Mouse (Mus musculus): ENCODE results near the gene Rbp1. TPM values are rescaled to one million over a fixed set of nuclear protein-coding genes. Genes with fewer than 3 reads are reported as not detected.

The Rbp1 gene
- polyA plus RNA-seq, 1 experiment from 2014 or later = 102 TPM

GRCm38 (mm10) chr9:98397211-98397610 is 25.6 kb upstream of the Rbp1 start:
- no peak overlapping the region for H3K9ac ChIP-seq (ENCODE audit: low read length)

GRCm38 (mm10) chr9:98397866-98398265 is 24.9 kb upstream of the Rbp1 start:
- no peak for ATAC-seq (ENCODE audit: low read depth)
- WGBS = 70% methylated on average over 3 of the region's 3 CpGs
- no peak overlapping the region for H3K27ac ChIP-seq (ENCODE audit: low read length)
- H3K4me3 ChIP-seq (ENCODE audit: low read length) = no peak overlapping the region
- H3K36me3 ChIP-seq (ENCODE audit: control insufficient read depth, insufficient read depth, low read length) = no peaks in the 10 kb centered on the region
- H3K4me1 ChIP-seq (replicated peaks; ENCODE audit: control insufficient read depth, insufficient read depth, low read length) = no peaks in the 10 kb centered on the region
- H3K9me3 ChIP-seq (ENCODE audit: control insufficient read depth, low read length) = no peaks in the 10 kb centered on the region
- H3K27me3 ChIP-seq (ENCODE audit: control insufficient read depth, insufficient read depth, low read depth, low read length) = no peaks in the 10 kb centered on the region
- no peak overlapping the region for H3K4me2 ChIP-seq (ENCODE audit: low read depth, low read length)
- no peak overlapping the region for H3K9ac ChIP-seq (ENCODE audit: low read length)

More at GRCm38 (mm10) chr9:98397211-98397610, 25.6 kb upstream of the Rbp1 start:
- H3K4me1 ChIP-seq (replicated peaks; ENCODE audit: control insufficient read depth, insufficient read depth, low read length) = no peaks in the 10 kb centered on the region
- no peak overlapping the region for H3K4me3 ChIP-seq (ENCODE audit: low read length)
- no peaks in the 10 kb centered on the region for H3K9me3 ChIP-seq (ENCODE audit: control insufficient read depth, low read length)
- no peak for ATAC-seq (ENCODE audit: low read depth)
- H3K36me3 ChIP-seq (ENCODE audit: control insufficient read depth, insufficient read depth, low read length) = no peaks in the 10 kb centered on the region
- no peak overlapping the region for H3K27ac ChIP-seq (ENCODE audit: low read length)
- no peak overlapping the region for H3K4me2 ChIP-seq (ENCODE audit: low read depth, low read length)
- H3K27me3 ChIP-seq (ENCODE audit: control insufficient read depth, insufficient read depth, low read depth, low read length) = no peaks in the 10 kb centered on the region
- WGBS = 68% methylated on average over 6 of the region's 6 CpGs

GRCm38 (mm10) chr9:98400185-98400894 is 22.4 kb upstream of the Rbp1 start:
- ATAC-seq (ENCODE audit: low read depth) = no peak
- H3K27me3 ChIP-seq (ENCODE audit: control insufficient read depth, insufficient read depth, low read depth, low read length) = no peaks in the 10 kb centered on the region
- H3K36me3 ChIP-seq (ENCODE audit: control insufficient read depth, insufficient read depth, low read length) = no peaks in the 10 kb centered on the region

GRCm38 (mm10) chr9:98401611-98402010 is 21.1 kb upstream of the Rbp1 start:
- H3K4me1 ChIP-seq (replicated peaks; ENCODE audit: control insufficient read depth, insufficient read depth, low read length) = no peaks in the 10 kb centered on the region
- no peaks in the 10 kb centered on the region for H3K9me3 ChIP-seq (ENCODE audit: control insufficient read depth, low read length)
- no peaks in the 10 kb centered on the region for H3K27me3 ChIP-seq (ENCODE audit: control insufficient read depth, insufficient read depth, low read depth, low read length)
- H3K4me3 ChIP-seq (ENCODE audit: low read length) = no peak overlapping the region
- no peak overlapping the region for H3K9ac ChIP-seq (ENCODE audit: low read length)
- no peak overlapping the region for H3K4me2 ChIP-seq (ENCODE audit: low read depth, low read length)
- WGBS = 68% methylated on average over 5 of the region's 5 CpGs
- no peak for ATAC-seq (ENCODE audit: low read depth)
- H3K27ac ChIP-seq (ENCODE audit: low read length) = no peak overlapping the region
- H3K36me3 ChIP-seq (ENCODE audit: control insufficient read depth, insufficient read depth, low read length) = no peaks in the 10 kb centered on the region

More at GRCm38 (mm10) chr9:98400185-98400894, 22.4 kb upstream of the Rbp1 start:
- WGBS = 77% methylated on average over 13 of the region's 13 CpGs
- H3K4me2 ChIP-seq (ENCODE audit: low read depth, low read length) = no peak overlapping the region
- H3K9me3 ChIP-seq (ENCODE audit: control insufficient read depth, low read length) = no peaks in the 10 kb centered on the region
- H3K4me1 ChIP-seq (replicated peaks; ENCODE audit: control insufficient read depth, insufficient read depth, low read length) = no peaks in the 10 kb centered on the region
- H3K9ac ChIP-seq (ENCODE audit: low read length) = no peak overlapping the region
- no peak overlapping the region for H3K27ac ChIP-seq (ENCODE audit: low read length)
- no peak overlapping the region for H3K4me3 ChIP-seq (ENCODE audit: low read length)

GRCm38 (mm10) chr9:98407771-98408170 is 15.0 kb upstream of the Rbp1 start:
- Histone ChIP-seq H3K9me3 (ENCODE audit: control insufficient read depth, low read length) (no peaks in the 10 kb centered on the region), H3K4me2 (ENCODE audit: low read depth, low read length) (no peak overlapping the region), H3K36me3 (ENCODE audit: control insufficient read depth, insufficient read depth, low read length) (no peaks in the 10 kb centered on the region), H3K9ac (ENCODE audit: low read length) (no peak overlapping the region), H3K27ac (ENCODE audit: low read length) (no peak overlapping the region), H3K27me3 (ENCODE audit: control insufficient read depth, insufficient read depth, low read depth, low read length) (no peaks in the 10 kb centered on the region), H3K4me3 (ENCODE audit: low read length) (no peak overlapping the region), H3K4me1 (replicated peaks; ENCODE audit: control insufficient read depth, insufficient read depth, low read length) (no peaks in the 10 kb centered on the region)
- ATAC-seq (ENCODE audit: low read depth) = no peak
- 62% methylated on average over 12 of the region's 12 CpGs for WGBS

GRCm38 (mm10) chr9:98409137-98409536 is 13.6 kb upstream of the Rbp1 start:
- ATAC-seq (ENCODE audit: low read depth) = peak; percentile 41; the same call in 1 of the 2 replicates
- no peak overlapping the region for H3K9ac ChIP-seq (ENCODE audit: low read length)
- no peaks in the 10 kb centered on the region for H3K4me1 ChIP-seq (replicated peaks; ENCODE audit: control insufficient read depth, insufficient read depth, low read length)
- no peaks in the 10 kb centered on the region for H3K9me3 ChIP-seq (ENCODE audit: control insufficient read depth, low read length)
- no peaks in the 10 kb centered on the region for H3K27me3 ChIP-seq (ENCODE audit: control insufficient read depth, insufficient read depth, low read depth, low read length)
- H3K4me3 ChIP-seq (ENCODE audit: low read length) = no peak overlapping the region
- no peaks in the 10 kb centered on the region for H3K36me3 ChIP-seq (ENCODE audit: control insufficient read depth, insufficient read depth, low read length)
- H3K4me2 ChIP-seq (ENCODE audit: low read depth, low read length) = no peak overlapping the region
- no peak overlapping the region for H3K27ac ChIP-seq (ENCODE audit: low read length)
- WGBS = 29% methylated on average over 3 of the region's 3 CpGs

GRCm38 (mm10) chr9:98415427-98415826 is 7.3 kb upstream of the Rbp1 start:
- Histone ChIP-seq H3K9ac (ENCODE audit: low read length) (no peak overlapping the region), H3K4me3 (ENCODE audit: low read length) (no peak overlapping the region), H3K4me2 (ENCODE audit: low read depth, low read length) (no peak overlapping the region), H3K9me3 (ENCODE audit: control insufficient read depth, low read length) (no peaks in the 10 kb centered on the region), H3K27me3 (ENCODE audit: control insufficient read depth, insufficient read depth, low read depth, low read length) (no peaks in the 10 kb centered on the region), H3K27ac (ENCODE audit: low read length) (no peak overlapping the region), H3K36me3 (ENCODE audit: control insufficient read depth, insufficient read depth, low read length) (no peaks in the 10 kb centered on the region), H3K4me1 (replicated peaks; ENCODE audit: control insufficient read depth, insufficient read depth, low read length) (no peaks in the 10 kb centered on the region)
- 69% methylated on average over 4 of the region's 4 CpGs for WGBS
- ATAC-seq (ENCODE audit: low read depth) = no peak

GRCm38 (mm10) chr9:98417919-98418318 is 4.8 kb upstream of the Rbp1 start:
- Histone ChIP-seq H3K9ac (ENCODE audit: low read length) (no peak overlapping the region), H3K4me1 (replicated peaks; ENCODE audit: control insufficient read depth, insufficient read depth, low read length) (no peaks in the 10 kb centered on the region), H3K27me3 (ENCODE audit: control insufficient read depth, insufficient read depth, low read depth, low read length) (no peaks in the 10 kb centered on the region), H3K4me2 (ENCODE audit: low read depth, low read length) (no peak overlapping the region), H3K9me3 (ENCODE audit: control insufficient read depth, low read length) (no peaks in the 10 kb centered on the region), H3K4me3 (ENCODE audit: low read length) (no peak overlapping the region), H3K36me3 (ENCODE audit: control insufficient read depth, insufficient read depth, low read length) (no peaks in the 10 kb centered on the region), H3K27ac (ENCODE audit: low read length) (no peak overlapping the region)
- peak; percentile 77 for ATAC-seq (ENCODE audit: low read depth)
- 41% methylated on average over 7 of the region's 7 CpGs for WGBS

- 84% methylated on average over 3 of the region's 3 CpGs for WGBS
- H3K4me3 ChIP-seq (ENCODE audit: low read length) = no peak overlapping the region
- no peak overlapping the region for H3K27ac ChIP-seq (ENCODE audit: low read length)
- no peaks in the 10 kb centered on the region for H3K9me3 ChIP-seq (ENCODE audit: control insufficient read depth, low read length)
- no peaks in the 10 kb centered on the region for H3K27me3 ChIP-seq (ENCODE audit: control insufficient read depth, insufficient read depth, low read depth, low read length)
- ATAC-seq (ENCODE audit: low read depth) = 0 out of 2 replicates have a peak, but pooled peaks have one; percentile 15
- H3K36me3 ChIP-seq (ENCODE audit: control insufficient read depth, insufficient read depth, low read length) = no peaks in the 10 kb centered on the region
- H3K4me2 ChIP-seq (ENCODE audit: low read depth, low read length) = no peak overlapping the region
- no peaks in the 10 kb centered on the region for H3K4me1 ChIP-seq (replicated peaks; ENCODE audit: control insufficient read depth, insufficient read depth, low read length)
- no peak overlapping the region for H3K9ac ChIP-seq (ENCODE audit: low read length)
Observed at GRCm38 (mm10) chr9:98418346-98418745, 4.4 kb upstream of the Rbp1 start.

Data from lung, embryonic 16.5 days (tissue).